Mouse (Mus musculus) hindbrain, embryonic 11.5 days (tissue): ENCODE data around the gene Fam168b. TPM values are rescaled to one million over a fixed set of nuclear protein-coding genes. Genes with fewer than 3 reads are reported as not detected.

ENCODE experiments used
- ATAC-seq: fragments of 200-750 bp; cut with Nextera tagmentation; 2 replicates; pipeline ENCODE4 v1.8.0; 2017; ENCODE audit warnings: mild to moderate bottlenecking, moderate TSS enrichment, moderate library complexity; ENCODE audit not compliant: low FRiP score
- DNase-seq: peaks from one replicate; pipeline ENCODE4 v3.0.0-alpha.2; 2015; ENCODE audit warnings: low spot score
- H3K27ac ChIP-seq: fragments of 300-500 bp; sonication (generic); 2 replicates; pipeline ENCODE4 v1.5.1; 2014; ENCODE audit warnings: mild to moderate bottlenecking, low read depth, low read length
- H3K27me3 ChIP-seq: fragments of 300-500 bp; sonication (generic); 2 replicates; pipeline ENCODE4 v1.6.1; 2014; ENCODE audit warnings: mild to moderate bottlenecking, low read length, moderate library complexity, mixed read lengths; ENCODE audit not compliant: control insufficient read depth, insufficient read depth
- H3K36me3 ChIP-seq: fragments of 300-500 bp; sonication (generic); 2 replicates; pipeline ENCODE4 v1.6.1; 2014; ENCODE audit warnings: mild to moderate bottlenecking, low read length, moderate library complexity, mixed read lengths; ENCODE audit not compliant: control insufficient read depth, insufficient read depth
- H3K4me1 ChIP-seq: fragments of 300-500 bp; sonication (generic); replicated peaks from 2 replicates; pipeline ENCODE4 v1.6.1; 2014; ENCODE audit warnings: low read length, mixed read lengths; ENCODE audit not compliant: control insufficient read depth, insufficient read depth
- H3K4me2 ChIP-seq: fragments of 300-500 bp; sonication (generic); replicated peaks from 2 replicates; pipeline ENCODE4 v1.6.1; 2014; ENCODE audit warnings: mild to moderate bottlenecking, low read depth, low read length
- H3K4me3 ChIP-seq: fragments of 300-500 bp; sonication (generic); 2 replicates; pipeline ENCODE4 v1.5.1; 2014; ENCODE audit warnings: low read depth, low read length
- H3K9ac ChIP-seq: fragments of 300-500 bp; sonication (generic); 2 replicates; pipeline ENCODE4 v1.6.1; 2014; ENCODE audit warnings: low read depth, low read length
- H3K9me3 ChIP-seq: fragments of 300-500 bp; sonication (generic); 2 replicates; pipeline ENCODE4 v1.6.1; 2016; ENCODE audit warnings: low read length; ENCODE audit not compliant: control insufficient read depth
- WGBS: fragments of 180-500 bp; shearing (Covaris S2); extraction: QIAGEN DNeasy Blood & Tissue Kit; methylation state at CpG from one replicate; pipeline ENCODE4 v1.1.7; 2014; 5-methylcytosine and 5-hydroxymethylcytosine counted together
- polyA plus RNA-seq: library from polyadenylated mRNA; unstranded; fragments of >200 nt; fragmentation: Nextera tagmentation; extraction: Ambion mirVana; gene quantifications from 2 replicates; pipeline ENCODE4 v1.2.1, GENCODE M21; 2014

The Fam168b gene
- 75.6 and 106 TPM in 2 replicates for polyA plus RNA-seq

DNA sequence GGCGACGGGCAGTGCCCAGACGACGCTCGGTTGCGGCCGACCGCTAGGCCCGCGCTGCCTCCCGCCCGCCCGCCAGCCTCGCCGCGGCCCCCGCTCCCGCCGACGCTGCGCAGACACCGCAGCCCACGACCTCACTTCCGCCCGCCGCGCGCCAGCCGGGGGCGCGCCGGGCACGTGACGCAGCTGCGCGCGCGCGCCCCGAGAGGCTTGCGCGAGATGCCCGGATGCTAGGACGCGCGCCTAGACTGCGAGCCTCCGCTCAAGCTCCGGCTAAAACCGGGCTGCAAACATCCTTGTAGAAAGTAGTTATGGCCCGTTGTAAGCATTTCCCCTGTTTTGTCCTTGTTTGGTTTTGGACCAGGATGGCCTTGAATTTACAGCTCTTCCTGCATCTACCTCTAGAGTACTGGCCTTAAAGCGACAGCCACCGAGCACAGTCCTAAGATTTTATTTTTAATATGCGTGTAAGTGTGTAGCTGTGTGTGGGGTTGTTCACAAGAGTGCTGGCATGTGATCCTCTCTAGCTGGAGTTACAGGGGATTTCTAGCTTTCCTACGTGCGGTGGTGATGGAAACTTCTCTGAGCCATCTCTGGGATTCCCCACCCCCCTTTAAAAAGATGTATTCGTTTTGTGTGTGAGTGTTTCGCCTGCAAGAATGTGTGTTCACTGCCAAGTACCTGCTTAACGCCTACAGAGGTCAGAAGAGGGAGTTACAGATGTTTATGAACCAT is at the start of gene Fam168b:
Gene Fam168b (minus strand): TSS at position 179 of the 732 bp plus-strand sequence.
- H3K36me3 ChIP-seq, result no peaks in the 10 kb centered on the region
- H3K4me1 ChIP-seq, result no peaks in the 10 kb centered on the region
- H3K9ac ChIP-seq, result peak within 1 kb of the TSS; percentile 80
- DNase-seq, result peak; percentile 97
- peak; percentile 89 for ATAC-seq
- H3K4me2 ChIP-seq, result peak within 1 kb of the TSS; percentile 91
- H3K9me3 ChIP-seq, result no peaks in the 10 kb centered on the region
- no peaks in the 10 kb centered on the region for H3K27me3 ChIP-seq
- H3K4me3 ChIP-seq, result peak within 1 kb of the TSS; percentile 81
- WGBS, result 4% methylated on average over 44 of the region's 59 CpGs
- peak within 1 kb of the TSS; percentile 88 for H3K27ac ChIP-seq

DNA sequence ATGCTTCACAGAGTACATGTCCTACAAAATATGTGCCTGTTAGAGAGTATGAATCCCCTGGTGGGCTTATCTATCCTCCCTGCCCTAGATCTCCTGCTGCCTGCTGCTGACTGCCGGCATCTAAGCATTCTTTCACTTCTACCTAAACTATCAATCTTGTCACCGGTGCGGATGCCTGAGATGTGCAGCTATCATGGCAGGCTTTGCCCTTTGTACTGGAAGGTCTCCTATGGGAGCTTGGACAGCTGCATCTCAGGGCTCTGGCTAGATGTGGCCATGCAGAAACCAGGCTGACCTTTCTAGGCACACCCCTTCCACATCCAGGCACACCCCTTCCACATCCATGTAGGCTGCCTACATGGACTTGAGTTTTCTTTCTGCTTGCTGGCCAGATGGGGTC is 49.6 kb upstream of the Fam168b start:
- Histone ChIP-seq H3K9me3 (no peaks in the 10 kb centered on the region), H3K27ac (no peak overlapping the region), H3K9ac (no peak overlapping the region), H3K4me2 (no peak overlapping the region), H3K4me3 (no peak overlapping the region), H3K4me1 (no peaks in the 10 kb centered on the region), H3K36me3 (no peaks in the 10 kb centered on the region), H3K27me3 (no peaks in the 10 kb centered on the region)
- DNase-seq (no peak), ATAC-seq (no peak)
- 75% methylated on average over 3 of the region's 3 CpGs for WGBS

DNA sequence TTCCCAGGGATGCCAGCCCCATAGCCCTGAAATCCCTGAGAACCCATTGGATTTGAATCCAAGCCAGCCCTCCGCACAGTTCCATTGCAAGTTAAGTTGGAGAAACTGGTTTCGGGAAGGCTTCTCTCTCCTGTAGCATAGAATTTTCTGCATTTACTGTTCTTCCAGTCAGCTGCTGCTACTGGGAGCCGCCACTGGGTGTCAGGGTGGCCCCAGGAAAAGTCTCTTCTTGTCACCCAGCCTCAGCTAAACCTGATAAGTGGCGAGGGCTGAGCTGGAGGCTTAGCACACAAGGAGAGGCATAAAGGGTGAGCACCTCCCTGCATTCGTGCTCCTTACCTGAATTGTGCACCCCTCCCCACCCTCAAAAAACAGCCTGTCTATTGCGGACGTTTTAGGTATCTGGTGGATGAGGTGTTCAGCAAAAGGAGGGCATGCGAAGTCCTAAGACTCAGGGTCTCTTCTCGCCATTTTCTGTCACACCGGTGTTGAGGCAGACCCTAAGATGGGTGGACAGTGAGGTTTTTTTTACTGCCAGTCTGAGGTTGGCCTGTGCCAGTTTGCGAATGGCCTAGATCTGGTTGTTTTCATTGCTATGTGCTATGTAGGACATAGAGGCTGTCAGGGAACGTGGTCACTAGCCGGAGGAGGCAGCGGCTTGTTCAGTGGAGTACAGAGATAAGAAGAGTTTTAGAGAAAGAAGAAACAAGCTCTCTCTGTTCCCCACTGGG is 48.9 kb upstream of the Fam168b start:
- Histone ChIP-seq H3K9me3 (no peaks in the 10 kb centered on the region), H3K27ac (no peak overlapping the region), H3K27me3 (no peaks in the 10 kb centered on the region), H3K9ac (no peak overlapping the region), H3K4me3 (no peak overlapping the region), H3K36me3 (no peaks in the 10 kb centered on the region), H3K4me1 (no peaks in the 10 kb centered on the region), H3K4me2 (no peak overlapping the region)
- DNase-seq, result peak; percentile 64
- WGBS, result 60% methylated on average over 14 of the region's 14 CpGs
- ATAC-seq, result peak; percentile 60; the same call in 1 of the 2 replicates

GRCm38 (mm10) chr1:34883776-34884175 is 40.9 kb upstream of the Fam168b start:
- DNase-seq, result no peak
- Histone ChIP-seq H3K9me3 (no peaks in the 10 kb centered on the region), H3K4me3 (no peak overlapping the region), H3K36me3 (no peaks in the 10 kb centered on the region), H3K27me3 (no peaks in the 10 kb centered on the region), H3K27ac (no peak overlapping the region), H3K9ac (no peak overlapping the region), H3K4me2 (no peak overlapping the region), H3K4me1 (no peaks in the 10 kb centered on the region)
- no peak for ATAC-seq

DNA sequence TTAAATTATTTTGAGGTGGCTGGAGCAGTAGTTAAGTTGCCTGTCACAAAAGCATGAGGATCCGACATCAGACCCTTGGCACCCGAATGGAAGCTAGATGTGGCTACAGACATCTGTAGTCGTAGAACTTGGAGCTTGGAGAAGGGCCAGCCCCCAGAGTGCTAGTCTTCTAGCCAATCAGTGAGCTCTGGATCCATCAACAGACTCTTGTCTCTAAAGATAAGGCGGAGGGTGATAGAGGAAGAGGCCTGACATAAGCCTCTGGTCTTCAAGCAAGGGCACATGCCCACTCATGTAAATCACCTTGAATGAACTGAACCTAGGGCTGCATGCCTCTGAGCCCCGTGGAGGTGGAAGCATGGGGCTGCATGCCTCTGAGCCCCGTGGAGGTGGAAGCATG is 36.7 kb upstream of the Fam168b start:
- Histone ChIP-seq H3K4me3 (no peak overlapping the region), H3K4me2 (no peak overlapping the region), H3K9ac (no peak overlapping the region), H3K27ac (no peak overlapping the region), H3K36me3 (no peaks in the 10 kb centered on the region), H3K9me3 (no peaks in the 10 kb centered on the region), H3K27me3 (no peaks in the 10 kb centered on the region), H3K4me1 (no peaks in the 10 kb centered on the region)
- 91% methylated on average over 6 of the region's 6 CpGs for WGBS
- DNase-seq, result no peak
- ATAC-seq, result no peak

- no peaks in the 10 kb centered on the region for H3K9me3 ChIP-seq
- DNase-seq (no peak), ATAC-seq (no peak)
- H3K4me3 ChIP-seq, result no peak overlapping the region
- 92% methylated on average over 5 of the region's 5 CpGs for whole genome bisulfite sequencing
- no peaks in the 10 kb centered on the region for H3K36me3 ChIP-seq
- H3K9ac ChIP-seq, result no peak overlapping the region
- no peaks in the 10 kb centered on the region for H3K27me3 ChIP-seq
- no peak overlapping the region for H3K27ac ChIP-seq
- H3K4me1 ChIP-seq, result no peaks in the 10 kb centered on the region
- H3K4me2 ChIP-seq, result no peak overlapping the region
Measured at GRCm38 (mm10) chr1:34873551-34873950, 30.7 kb upstream of the Fam168b start.

- Histone ChIP-seq H3K36me3 (no peaks in the 10 kb centered on the region), H3K4me3 (no peak overlapping the region), H3K27me3 (no peaks in the 10 kb centered on the region), H3K4me2 (no peak overlapping the region), H3K9ac (no peak overlapping the region), H3K27ac (no peak overlapping the region), H3K4me1 (no peaks in the 10 kb centered on the region), H3K9me3 (no peaks in the 10 kb centered on the region)
- DNase-seq (no peak), ATAC-seq (no peak)
- 97% methylated on average over 9 of the region's 9 CpGs for WGBS
Measured at GRCm38 (mm10) chr1:34871170-34871569, 28.3 kb upstream of the Fam168b start.

- 96% methylated on average over 16 of the region's 16 CpGs for WGBS
- Histone ChIP-seq H3K27me3 (no peaks in the 10 kb centered on the region), H3K9ac (no peak overlapping the region), H3K4me1 (no peaks in the 10 kb centered on the region), H3K9me3 (no peaks in the 10 kb centered on the region), H3K4me3 (no peak overlapping the region), H3K27ac (no peak overlapping the region), H3K36me3 (no peaks in the 10 kb centered on the region), H3K4me2 (no peak overlapping the region)
- ATAC-seq (no peak), DNase-seq (no peak)
Measured at GRCm38 (mm10) chr1:34869231-34869630, 26.4 kb upstream of the Fam168b start.

DNA sequence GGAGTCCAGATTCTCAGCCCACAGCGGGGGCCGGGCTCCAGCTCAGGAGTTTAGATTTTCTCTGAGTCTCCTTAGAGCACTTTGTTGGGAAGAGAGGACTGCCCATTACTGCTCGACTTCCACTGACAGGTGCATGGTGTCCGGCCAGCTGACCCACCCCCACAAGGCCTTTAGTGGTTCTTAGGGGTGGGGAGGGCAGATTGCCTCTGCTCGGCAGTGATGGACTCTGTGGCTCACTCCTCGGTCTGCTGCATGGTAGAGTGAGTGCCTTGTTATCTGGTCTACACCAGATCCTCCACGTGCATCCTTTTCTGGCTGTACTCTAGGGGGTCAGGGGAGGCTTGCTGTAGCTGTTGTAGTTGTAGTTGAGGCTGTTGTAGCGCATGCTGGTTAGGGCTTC is 25.5 kb upstream of the Fam168b start:
- WGBS, result 93% methylated on average over 8 of the region's 8 CpGs
- Histone ChIP-seq H3K9ac (no peak overlapping the region), H3K4me3 (no peak overlapping the region), H3K27me3 (no peaks in the 10 kb centered on the region), H3K4me2 (no peak overlapping the region), H3K36me3 (no peaks in the 10 kb centered on the region), H3K4me1 (no peaks in the 10 kb centered on the region), H3K9me3 (no peaks in the 10 kb centered on the region), H3K27ac (no peak overlapping the region)
- no peak for ATAC-seq
- no peak for DNase-seq
